Mouse (Mus musculus): ENCODE measurements around the gene BC004004.

DNA sequence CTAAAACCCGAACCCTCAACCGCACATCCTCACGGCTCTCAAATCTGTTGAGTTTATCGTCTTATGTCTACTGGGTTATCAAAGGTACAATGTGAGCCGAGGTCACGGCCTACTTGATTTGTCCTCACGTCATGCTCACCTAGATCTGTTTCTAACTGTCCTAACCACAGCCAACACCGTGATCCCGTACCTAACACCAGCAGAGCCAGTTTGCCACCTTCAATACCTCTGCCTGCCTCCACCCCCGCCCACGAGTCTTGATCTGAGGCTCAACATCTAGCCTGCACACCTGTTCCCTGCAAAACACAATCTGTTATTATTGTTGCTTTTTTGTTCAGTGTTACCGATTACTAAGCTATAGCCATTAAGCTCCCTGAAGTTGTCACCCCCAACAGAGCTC, 76.7 kb downstream of the BC004004 start:
- TF ChIP-seq CTCF (IDR thresholded peaks at IDR 0.05 in 2 of 3, conservative IDR thresholded peaks at IDR 0.05 in 1 of 3; ENCODE audit: control insufficient read depth in 1 of 3, insufficient read depth in 1 of 3, low read depth in 2 of 3, low read length in 3 of 3, poor library complexity in 1 of 3, severe bottlenecking in 1 of 3), result no peak
- no peak for TF ChIP-seq POLR2A (IDR thresholded peaks at IDR 0.05; ENCODE audit: control insufficient read depth in 1 of 2, insufficient read depth in 1 of 2, low read depth in 1 of 2, low read length in 2 of 2, poor library complexity in 1 of 2)
- no peak for TF ChIP-seq CHD2 (IDR thresholded peaks at IDR 0.05; ENCODE audit: low read length)

All from MEL (cell line).